Mouse (Mus musculus) CH12.LX (cell line): ENCODE data around the gene Ms4a6d.

Experiments
- CTCF ChIP-seq, 2 experiments: IDR thresholded peaks in 1 of 2; conservative IDR thresholded peaks in 1 of 2; 2 replicates each; pipeline ENCODE4 v1.5.1; 2011 to 2012; ENCODE audit warnings: low read depth in 2 of 2, low read length in 2 of 2, improper control_type of control experiment in 1 of 2, inconsistent platforms in 1 of 2, mild to moderate bottlenecking in 1 of 2, moderate library complexity in 1 of 2
- EP300 ChIP-seq: IDR thresholded peaks from 2 replicates; pipeline ENCODE4 v1.6.1; 2011; ENCODE audit warnings: low read length, improper control_type of control experiment
- ETS1 ChIP-seq: conservative IDR thresholded peaks from 2 replicates; pipeline ENCODE4 v1.6.1; 2012; ENCODE audit warnings: low read depth, mild to moderate bottlenecking, inconsistent platforms, low read length, improper control_type of control experiment, moderate library complexity
- HCFC1 ChIP-seq: IDR thresholded peaks from 2 replicates; pipeline ENCODE4 v1.6.1; 2012; ENCODE audit warnings: low read depth, mild to moderate bottlenecking, inconsistent platforms, low read length, improper control_type of control experiment
- MEF2A ChIP-seq: IDR thresholded peaks from 2 replicates; pipeline ENCODE4 v1.6.1; 2014; ENCODE audit warnings: low read depth, mild to moderate bottlenecking, inconsistent platforms, low read length, improper control_type of control experiment, borderline replicate concordance
- POLR2A ChIP-seq: IDR thresholded peaks from 2 replicates; pipeline ENCODE4 v1.6.1; 2011; ENCODE audit warnings: low read depth, mild to moderate bottlenecking, improper control_type of control experiment, low read length
- RAD21 ChIP-seq: IDR thresholded peaks from 2 replicates; pipeline ENCODE4 v1.6.1; 2011; ENCODE audit warnings: low read depth, mild to moderate bottlenecking, low read length, improper control_type of control experiment, moderate library complexity
- RCOR1 ChIP-seq: conservative IDR thresholded peaks from 2 replicates; pipeline ENCODE4 v1.6.1; 2012; ENCODE audit warnings: low read depth, mild to moderate bottlenecking, inconsistent platforms, low read length, improper control_type of control experiment
- ZMIZ1 ChIP-seq: IDR thresholded peaks from 2 replicates; pipeline ENCODE4 v1.6.1; 2012; ENCODE audit warnings: low read depth, mild to moderate bottlenecking, inconsistent platforms, low read length, improper control_type of control experiment

DNA sequence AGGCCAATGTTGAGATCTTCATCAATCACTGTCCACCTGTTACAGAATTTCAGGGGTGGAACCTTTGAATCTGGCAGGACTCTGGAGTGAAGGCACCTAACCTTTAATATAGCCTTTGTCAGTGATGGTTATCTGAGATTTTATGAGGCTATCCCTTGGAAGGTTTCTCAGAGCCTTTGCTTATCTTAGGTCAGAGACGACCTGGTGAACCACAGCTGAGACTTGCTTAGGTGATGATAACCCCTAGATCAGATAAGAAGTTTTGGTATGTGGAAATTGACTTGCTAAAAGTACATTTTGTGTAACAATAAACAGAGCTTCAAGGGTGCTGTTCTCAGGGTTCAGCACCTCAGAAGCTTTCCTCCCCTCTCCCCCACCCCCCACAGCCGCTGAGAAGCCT lies 7.6 kb upstream of the Ms4a6d start:
- no peak for TF ChIP-seq RCOR1
- no peak for TF ChIP-seq EP300
- no peak for TF ChIP-seq CTCF (conservative IDR thresholded peaks at IDR 0.05 in 1 of 2, IDR thresholded peaks at IDR 0.05 in 1 of 2; ENCODE audit: low read depth in 2 of 2, low read length in 2 of 2)
- no peak for TF ChIP-seq ETS1
- no peak for TF ChIP-seq HCFC1
- no peak for TF ChIP-seq ZMIZ1
- TF ChIP-seq RAD21, result no peak
- no peak for TF ChIP-seq MEF2A
- no peak for TF ChIP-seq POLR2A
